Mouse (Mus musculus): Measurements from ENCODE around the gene Gm9125.
"Not testable (repeated sequence)": the region's sequence is repeated elsewhere in the genome, so short reads cannot be mapped to it uniquely, and the experiment has no call there.

Gm9125 gene

GRCm38 (mm10) chr3:94054785-94055184 lies at the start of gene Gm9125:
Gene Gm9125 (minus strand): TSS chr3:94054885.
- DNase-seq (ENCODE audit: low spot score in 2 of 2): not testable (repeated sequence)

DNA sequence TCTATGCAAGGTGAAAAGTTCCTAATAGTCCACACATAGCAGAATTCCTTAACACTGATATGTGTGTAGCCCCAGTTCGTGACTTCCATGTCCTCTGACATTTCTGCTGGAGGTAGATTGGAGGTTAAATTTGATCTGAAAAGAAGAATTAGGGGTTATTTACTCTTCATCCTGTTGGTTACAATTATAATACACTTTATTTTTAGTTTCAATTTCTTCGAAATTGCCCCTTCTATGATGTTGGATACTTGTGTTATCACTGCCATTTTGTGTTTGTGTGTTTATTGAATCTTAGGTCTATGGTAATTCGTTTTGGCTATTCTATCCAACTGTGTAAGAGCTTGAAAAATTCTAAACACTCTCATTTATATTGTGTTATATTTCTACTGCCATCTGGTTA lies 17.9 kb upstream of the Gm9125 start, which contains the start of gene Gm10697:
Gene Gm10697, minus strand, starts transcription at position 101 of the 400 bp plus-strand sequence.
- DNase-seq (ENCODE audit: low spot score in 2 of 2): not testable (repeated sequence)

DNA sequence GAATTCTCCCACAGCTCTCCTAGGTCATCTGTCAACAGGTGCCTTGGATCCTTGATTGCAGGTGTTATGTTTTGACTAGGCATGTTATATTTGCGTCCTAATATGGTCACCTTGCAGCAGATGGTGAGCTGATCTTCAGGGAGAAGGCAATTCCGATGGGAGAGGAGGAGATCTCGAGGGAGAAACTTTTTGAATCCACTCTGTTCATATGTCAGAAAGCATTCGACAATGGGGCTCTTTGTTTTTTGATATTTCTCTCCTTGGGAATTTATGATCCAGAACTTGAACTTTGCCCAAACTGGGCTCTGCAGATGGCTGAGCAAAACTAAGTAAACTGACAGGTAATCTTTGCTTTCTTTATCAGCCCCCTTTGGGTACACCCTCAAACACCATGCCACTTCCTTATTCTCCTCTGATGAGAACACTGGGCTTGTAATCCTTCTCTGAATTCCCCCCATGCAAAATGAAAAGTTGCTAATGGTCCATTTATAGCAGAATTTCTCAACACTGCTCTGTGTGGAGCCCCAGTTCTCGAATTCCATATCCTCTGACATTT lies 5.0 kb downstream of the Gm9125 start:
- DNase-seq (ENCODE audit: low spot score in 2 of 2): not testable (repeated sequence)

- DNase-seq (ENCODE audit: low spot score in 2 of 2): not testable (repeated sequence)
Measured at GRCm38 (mm10) chr3:94038241-94038640, 16.4 kb downstream of the Gm9125 start.

DNA sequence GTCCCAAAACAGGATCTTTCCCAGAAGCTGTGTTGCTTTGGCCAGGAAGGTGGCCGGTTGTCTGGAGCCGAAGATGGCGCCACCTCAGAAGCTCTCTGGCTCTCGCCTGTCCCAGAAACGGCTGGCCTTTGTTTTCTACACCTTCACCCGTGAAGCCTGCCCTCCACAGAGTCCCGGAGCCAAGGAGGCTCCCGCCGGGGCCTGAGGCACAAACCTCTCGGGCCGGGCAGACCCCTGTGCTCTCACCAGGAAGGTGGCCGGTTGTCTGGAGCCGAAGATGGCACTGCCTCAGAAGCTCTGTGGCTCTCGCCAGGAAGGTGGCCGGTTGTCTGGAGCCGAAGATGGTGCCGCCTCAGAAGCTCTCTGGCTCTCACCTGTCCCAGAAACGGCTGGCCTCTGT lies 20.3 kb downstream of the Gm9125 start:
- DNase-seq (ENCODE audit: low spot score in 2 of 2): not testable (repeated sequence)
